Mouse (Mus musculus) adrenal gland, postnatal 36 days (tissue): ENCODE measurements around the gene Tmem107. TPM values are rescaled to one million over a fixed set of nuclear protein-coding genes. Genes with fewer than 3 reads are reported as not detected.

ENCODE experiments used
- DNase-seq, 2 experiments: peaks; one replicate each; pipeline ENCODE4 v3.0.0; 2021; ENCODE audit warnings: mixed read lengths in 1 of 2
- total RNA-seq, 2 experiments: library from RNA; stranded (reverse); gene quantifications; 2 replicates each; pipeline ENCODE4 v1.2.3; 2021

Tmem107 gene
- total RNA-seq, 2 experiments from 2014 or later = 13.5 to 17.5 TPM

- no peak for DNase-seq
These were observed 35.2 kb downstream of the Tmem107 start for GRCm38 (mm10) chr11:69105796-69106195.

- DNase-seq = no peak
These were observed 35.7 kb downstream of the Tmem107 start for GRCm38 (mm10) chr11:69106299-69106698.

- DNase-seq = no peak
These were observed 36.2 kb downstream of the Tmem107 start for GRCm38 (mm10) chr11:69106842-69107241.

- no peak for DNase-seq
These were observed 37.1 kb downstream of the Tmem107 start for GRCm38 (mm10) chr11:69107676-69108075.

- no peak for DNase-seq
These were observed 37.6 kb downstream of the Tmem107 start for GRCm38 (mm10) chr11:69108223-69108622.

GRCm38 (mm10) chr11:69109032-69109900 lies 38.7 kb downstream of the Tmem107 start:
- no peak for DNase-seq

- DNase-seq = peak; percentile 93 to 94
These were observed 39.9 kb downstream of the Tmem107 start for GRCm38 (mm10) chr11:69110319-69111046.

GRCm38 (mm10) chr11:69111051-69111810 lies 40.6 kb downstream of the Tmem107 start:
- no peak for DNase-seq

GRCm38 (mm10) chr11:69111865-69112264 lies 41.3 kb downstream of the Tmem107 start:
- no peak for DNase-seq

GRCm38 (mm10) chr11:69114018-69114417 lies 43.4 kb downstream of the Tmem107 start:
- DNase-seq = no peak

GRCm38 (mm10) chr11:69114621-69115020 lies 44.0 kb downstream of the Tmem107 start:
- no peak for DNase-seq

- DNase-seq = no peak
These were observed 46.2 kb downstream of the Tmem107 start for GRCm38 (mm10) chr11:69116843-69117242.

- DNase-seq = peak; percentile 74 to 81
These were observed 47.4 kb downstream of the Tmem107 start for GRCm38 (mm10) chr11:69117737-69118695.

GRCm38 (mm10) chr11:69118765-69119164 lies 48.2 kb downstream of the Tmem107 start:
- peak; percentile 81 to 87 for DNase-seq

- DNase-seq = no peak
These were observed 49.0 kb downstream of the Tmem107 start for GRCm38 (mm10) chr11:69119446-69120155.

GRCm38 (mm10) chr11:69120221-69121000 lies 49.8 kb downstream of the Tmem107 start, which contains the start of gene Hes7:
Hes7 (plus strand) TSS chr11:69120404.
- no peak for DNase-seq

GRCm38 (mm10) chr11:69121001-69121740 lies 50.6 kb downstream of the Tmem107 start:
- peak; percentile 56 to 62 for DNase-seq

- DNase-seq = no peak
These were observed 51.2 kb downstream of the Tmem107 start for GRCm38 (mm10) chr11:69121741-69122335.
